Mouse (Mus musculus): ENCODE results near the gene Usmg5. TPM values are rescaled to one million over a fixed set of nuclear protein-coding genes. Genes with fewer than 3 reads are reported as not detected.

The Usmg5 gene
- polyA plus RNA-seq, 1 experiment, result 998 TPM

GRCm38 (mm10) chr19:47040720-47041473 is 49.5 kb downstream of the Usmg5 start:
- 39% methylated on average over 3 of the region's 3 CpGs for WGBS
- Histone ChIP-seq H3K27me3 (ENCODE audit: control insufficient read depth, insufficient read depth, low read length) (no peaks in the 10 kb centered on the region), H3K27ac (ENCODE audit: insufficient read depth, low read length) (no peak overlapping the region), H3K4me3 (replicated peaks; ENCODE audit: insufficient read depth, low read depth, low read length) (no peak overlapping the region), H3K4me1 (ENCODE audit: control insufficient read depth, insufficient read depth, low read length) (no peaks in the 10 kb centered on the region; the same call in 1 of the 2 replicates)
- DNase-seq, result peak in 1 of 2 experiments; percentile 56
- no peak for TF ChIP-seq POLR2A (IDR thresholded peaks at IDR 0.05; ENCODE audit: borderline replicate concordance, insufficient read depth, low read length)
- TF ChIP-seq CTCF (IDR thresholded peaks at IDR 0.05; ENCODE audit: borderline replicate concordance, insufficient read depth, low read depth, low read length), result no peak

DNA sequence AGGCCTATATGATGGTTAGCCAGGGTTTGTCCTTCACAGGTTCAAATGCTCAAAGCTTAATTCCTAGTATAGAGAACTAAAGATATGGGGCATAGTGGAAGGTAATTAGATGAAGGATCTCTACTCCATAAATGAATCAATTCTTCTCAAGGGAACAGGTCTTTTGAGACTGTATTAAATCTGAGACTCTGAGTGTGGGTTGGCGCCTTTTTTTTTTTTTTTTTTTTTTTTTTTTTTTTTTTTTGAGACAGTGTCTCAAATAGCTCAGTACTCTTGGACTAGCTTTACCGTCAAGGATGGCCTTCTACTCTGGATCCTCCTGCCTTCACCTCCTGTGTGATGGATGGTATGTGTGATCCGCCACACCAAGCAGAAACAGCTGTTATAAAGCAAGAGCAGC is 53.9 kb downstream of the Usmg5 start:
- 82% methylated on average over 3 of the region's 3 CpGs for WGBS
- no peak for DNase-seq
- H3K4me1 ChIP-seq (ENCODE audit: control insufficient read depth, insufficient read depth, low read length), result no peaks in the 10 kb centered on the region; the same call in 1 of the 2 replicates

GRCm38 (mm10) chr19:47034916-47035315 is 55.5 kb downstream of the Usmg5 start:
- no peak for DNase-seq
- TF ChIP-seq CTCF (IDR thresholded peaks at IDR 0.05; ENCODE audit: borderline replicate concordance, insufficient read depth, low read depth, low read length) (no peak), POLR2A (IDR thresholded peaks at IDR 0.05; ENCODE audit: borderline replicate concordance, insufficient read depth, low read length) (no peak)
- H3K27me3 ChIP-seq (ENCODE audit: control insufficient read depth, insufficient read depth, low read length), result no peaks in the 10 kb centered on the region
- H3K4me3 ChIP-seq (replicated peaks; ENCODE audit: insufficient read depth, low read depth, low read length), result no peak overlapping the region
- H3K4me1 ChIP-seq (ENCODE audit: control insufficient read depth, insufficient read depth, low read length), result no peaks in the 10 kb centered on the region
- WGBS, result 91% methylated on average over 4 of the region's 4 CpGs
- H3K27ac ChIP-seq (ENCODE audit: insufficient read depth, low read length), result no peak overlapping the region

More for the DNA sequence above, 53.9 kb downstream of the Usmg5 start:
- H3K4me3 ChIP-seq (replicated peaks; ENCODE audit: insufficient read depth, low read depth, low read length), result no peak overlapping the region
- H3K27me3 ChIP-seq (ENCODE audit: control insufficient read depth, insufficient read depth, low read length), result no peaks in the 10 kb centered on the region
- TF ChIP-seq POLR2A (IDR thresholded peaks at IDR 0.05; ENCODE audit: borderline replicate concordance, insufficient read depth, low read length), result no peak
- no peak for TF ChIP-seq CTCF (IDR thresholded peaks at IDR 0.05; ENCODE audit: borderline replicate concordance, insufficient read depth, low read depth, low read length)
- no peak overlapping the region for H3K27ac ChIP-seq (ENCODE audit: insufficient read depth, low read length)

Other genes with a start within 250 kb of the Usmg5 start
- gene Ina, start 75.9 kb downstream of the Usmg5 start, polyA plus RNA-seq (2012; rRNA removed), result 214 and 232 TPM in 2 replicates
- 48.9 and 49.3 TPM in 2 replicates for gene Nt5c2, start 75.5 kb downstream of the Usmg5 start, polyA plus RNA-seq (2012; rRNA removed)
- gene Pcgf6, start 39.7 kb downstream of the Usmg5 start, polyA plus RNA-seq (2012; rRNA removed), result 40.4 and 40.9 TPM in 2 replicates
- gene Taf5, start 22.9 kb downstream of the Usmg5 start, polyA plus RNA-seq (2012; rRNA removed), result 5.1 and 5.2 TPM in 2 replicates
- 16.2 and 16.6 TPM in 2 replicates for gene Pdcd11, start 121 bp upstream of the Usmg5 start, polyA plus RNA-seq (2012; rRNA removed)
- gene Calhm2, start 47.6 kb upstream of the Usmg5 start, polyA plus RNA-seq (2012; rRNA removed), result 1.3 and 1.4 TPM in 2 replicates
- gene Calhm1, start 53.6 kb upstream of the Usmg5 start, polyA plus RNA-seq (2012; rRNA removed), result not detected in 2 replicates
- gene Calhm3, start 67.1 kb upstream of the Usmg5 start, polyA plus RNA-seq (2012; rRNA removed), result not detected in 2 replicates
- gene Neurl1a, start 88.2 kb upstream of the Usmg5 start, polyA plus RNA-seq (2012; rRNA removed), result 77.8 and 91.5 TPM in 2 replicates

Measured in cerebellum, adult 2 months (tissue).